Mouse (Mus musculus): ENCODE data around the gene E4f1. TPM values are rescaled to one million over a fixed set of nuclear protein-coding genes. Genes with fewer than 3 reads are reported as not detected.

The E4f1 gene
- polyA plus RNA-seq, 1 experiment from 2014 or later, result 44.4 TPM

- Histone ChIP-seq H3K9ac (peak overlapping the region; percentile 91), H3K9me3 (no peaks in the 10 kb centered on the region), H3K4me3 (peak overlapping the region; percentile 76), H3K36me3 (peaks cover 28% of the 10 kb centered on the region), H3K27me3 (no peaks in the 10 kb centered on the region), H3K4me2 (peak overlapping the region; percentile 71), H3K27ac (no peak overlapping the region), H3K4me1 (peaks cover 24% of the 10 kb centered on the region)
- no peak for ATAC-seq (ENCODE audit: insufficient number of reproducible peaks, insufficient read depth, low FRiP score, low TSS enrichment, low read depth)
- WGBS, result 21% methylated on average over 1 of the region's 1 CpGs
Observed at GRCm38 (mm10) chr17:24479431-24479830, 9.3 kb upstream of the E4f1 start.

DNA sequence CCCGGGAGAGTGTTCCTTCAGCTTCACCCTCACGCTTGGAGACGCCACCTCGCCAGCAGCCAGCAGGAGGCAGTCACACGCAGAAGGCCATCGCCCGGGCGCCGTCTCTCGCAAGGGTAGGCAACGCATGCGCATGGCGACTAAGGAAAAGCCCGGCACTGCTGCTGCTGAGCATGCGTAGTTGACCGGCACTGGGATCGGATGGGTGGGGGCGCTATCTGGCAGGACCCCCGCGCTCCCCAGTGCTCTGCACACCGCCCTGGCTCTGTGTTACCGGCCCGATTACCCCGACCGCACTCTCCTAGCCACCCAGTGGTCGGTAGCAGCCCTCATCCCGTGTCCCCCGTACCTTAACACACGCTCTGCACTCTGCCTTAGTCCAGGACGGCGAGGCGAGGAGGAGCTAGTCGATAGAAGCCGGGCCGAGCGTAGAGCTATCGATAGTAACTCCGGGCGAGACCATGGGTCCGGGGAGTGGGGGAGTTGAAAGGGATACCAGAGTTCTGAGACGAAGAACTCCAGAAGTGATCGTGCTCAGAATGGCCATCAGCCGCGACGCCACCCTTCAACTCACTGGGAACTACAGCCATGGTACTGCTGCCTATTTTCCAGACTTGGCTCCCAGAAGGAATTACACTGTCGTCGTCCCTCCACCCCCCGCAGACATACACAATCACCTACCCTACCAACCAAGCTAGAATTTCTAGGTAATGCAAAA is 8.7 kb upstream of the E4f1 start, which contains the start of gene Mlst8:
Mlst8 (minus strand) TSS at position 416 of the 718 bp plus-strand sequence.
- peak within 1 kb of the TSS; percentile 91 for H3K9ac ChIP-seq
- H3K4me3 ChIP-seq, result peak within 1 kb of the TSS; percentile 76
- H3K27ac ChIP-seq, result peak within 1 kb of the TSS; percentile 97
- peaks cover 30% of the 10 kb centered on the region for H3K4me1 ChIP-seq
- H3K36me3 ChIP-seq, result peaks cover 34% of the 10 kb centered on the region
- under 1% methylated on average over 48 of the region's 48 CpGs for WGBS
- peak within 1 kb of the TSS; percentile 71 for H3K4me2 ChIP-seq
- H3K9me3 ChIP-seq, result no peaks in the 10 kb centered on the region
- H3K27me3 ChIP-seq, result no peaks in the 10 kb centered on the region
- ATAC-seq (ENCODE audit: insufficient number of reproducible peaks, insufficient read depth, low FRiP score, low TSS enrichment, low read depth), result peak; percentile 87

DNA sequence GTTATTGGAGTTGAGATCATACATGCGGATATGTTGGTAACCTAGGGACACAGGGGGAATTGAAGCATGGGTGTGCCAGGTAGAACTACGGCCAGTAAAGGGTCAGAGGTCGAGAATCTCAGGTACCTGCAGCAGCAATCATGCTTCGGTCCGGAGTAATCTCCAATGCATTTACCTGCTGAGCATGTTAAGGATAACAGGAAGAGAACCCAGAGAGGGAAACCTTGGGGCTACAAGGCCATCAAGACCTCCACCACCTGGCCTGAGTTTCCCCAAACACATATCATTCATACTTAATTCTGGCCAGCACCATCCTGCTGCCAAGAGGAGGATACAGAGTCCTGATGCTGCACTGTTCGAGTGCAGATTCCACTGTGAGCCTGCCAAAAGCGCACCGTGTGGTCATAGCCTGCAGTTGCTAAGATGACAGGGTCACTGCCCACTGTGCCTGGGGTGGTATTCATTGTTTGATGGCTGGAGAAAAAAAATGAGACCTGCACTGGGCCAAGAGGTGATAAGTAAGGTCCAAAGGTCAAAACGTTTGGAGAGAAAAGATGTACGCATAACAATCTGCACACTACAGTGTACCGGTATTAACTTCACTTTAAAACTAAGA is 8.0 kb upstream of the E4f1 start:
- Histone ChIP-seq H3K4me3 (peak overlapping the region; percentile 76), H3K27ac (no peak overlapping the region)
- WGBS, result 49% methylated on average over 11 of the region's 11 CpGs

GRCm38 (mm10) chr17:24477053-24477984 is 7.2 kb upstream of the E4f1 start:
- Histone ChIP-seq H3K9ac (peak overlapping the region; percentile 91), H3K27ac (no peak overlapping the region), H3K4me3 (peak overlapping the region; percentile 76), H3K4me2 (peak overlapping the region; percentile 71), H3K9me3 (no peaks in the 10 kb centered on the region), H3K4me1 (peaks cover 44% of the 10 kb centered on the region), H3K36me3 (peaks cover 40% of the 10 kb centered on the region), H3K27me3 (no peaks in the 10 kb centered on the region)
- no peak for ATAC-seq (ENCODE audit: insufficient number of reproducible peaks, insufficient read depth, low FRiP score, low TSS enrichment, low read depth)
- WGBS, result 88% methylated on average over 20 of the region's 20 CpGs

More for the DNA sequence above, 8.0 kb upstream of the E4f1 start:
- no peak for ATAC-seq (ENCODE audit: insufficient number of reproducible peaks, insufficient read depth, low FRiP score, low TSS enrichment, low read depth)
- no peaks in the 10 kb centered on the region for H3K9me3 ChIP-seq
- H3K4me2 ChIP-seq, result peak overlapping the region; percentile 71
- peaks cover 37% of the 10 kb centered on the region for H3K4me1 ChIP-seq
- no peaks in the 10 kb centered on the region for H3K27me3 ChIP-seq
- peak overlapping the region; percentile 91 for H3K9ac ChIP-seq
- peaks cover 40% of the 10 kb centered on the region for H3K36me3 ChIP-seq

DNA sequence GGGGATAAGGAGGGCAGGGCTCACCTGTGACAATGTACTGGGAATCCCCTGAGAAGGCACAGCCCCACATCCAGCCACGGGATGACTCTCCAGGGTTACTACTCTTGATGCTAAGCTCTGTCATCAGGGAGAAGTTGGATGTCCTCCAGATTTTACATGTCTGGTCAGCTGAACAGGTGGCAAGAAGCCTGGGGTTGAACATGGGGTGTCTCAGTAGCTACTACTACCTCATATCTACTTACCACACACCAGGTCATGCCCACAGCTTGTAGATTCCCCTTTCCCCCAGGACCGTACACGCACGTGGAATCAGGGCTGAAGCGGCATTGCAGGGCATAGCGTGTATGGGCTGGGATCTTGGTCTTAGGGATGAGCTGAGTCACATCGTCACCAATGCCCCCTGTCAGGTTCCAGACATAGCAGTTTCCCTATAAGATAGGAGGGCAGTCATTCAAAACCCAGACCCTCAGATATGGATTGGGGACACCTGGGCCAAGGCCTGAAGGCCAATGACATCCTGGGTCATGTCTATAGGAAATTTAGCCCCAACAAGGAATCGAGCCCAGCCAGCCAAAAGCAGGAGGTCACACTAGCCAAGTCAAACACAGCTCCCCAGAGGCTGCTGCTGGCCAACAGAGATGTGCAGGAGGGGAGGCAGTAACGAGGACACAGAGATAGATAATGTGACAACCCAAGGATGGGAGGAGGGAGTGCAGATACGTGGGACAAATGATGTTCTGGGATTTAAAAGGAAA is 6.1 kb upstream of the E4f1 start:
- Histone ChIP-seq H3K4me1 (peaks cover 56% of the 10 kb centered on the region), H3K9ac (no peak overlapping the region), H3K9me3 (no peaks in the 10 kb centered on the region), H3K4me3 (no peak overlapping the region), H3K27me3 (no peaks in the 10 kb centered on the region), H3K4me2 (no peak overlapping the region), H3K36me3 (peaks cover 40% of the 10 kb centered on the region), H3K27ac (no peak overlapping the region)
- ATAC-seq (ENCODE audit: insufficient number of reproducible peaks, insufficient read depth, low FRiP score, low TSS enrichment, low read depth), result no peak
- 93% methylated on average over 10 of the region's 10 CpGs for WGBS

DNA sequence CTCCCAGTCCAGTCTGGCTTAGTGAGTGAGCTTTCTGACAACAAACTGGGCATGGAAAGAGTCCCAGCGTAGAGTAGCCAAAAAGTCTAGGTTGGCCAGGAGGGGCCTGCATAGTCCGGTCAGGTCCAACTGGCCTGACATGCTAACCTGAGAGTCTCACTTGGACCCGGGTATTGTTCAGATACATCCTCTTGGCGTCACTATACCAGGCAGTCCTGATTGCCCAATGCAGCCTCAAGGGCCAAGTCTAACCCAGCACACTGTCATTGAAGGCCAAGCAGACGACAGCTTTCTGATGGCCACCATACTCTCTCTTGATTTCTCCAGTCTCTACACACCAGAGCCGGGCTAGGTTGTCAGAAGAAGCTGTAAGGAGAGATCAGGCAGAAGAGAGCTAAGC is 5.5 kb upstream of the E4f1 start:
- 89% methylated on average over 6 of the region's 6 CpGs for WGBS
- no peak for ATAC-seq (ENCODE audit: insufficient number of reproducible peaks, insufficient read depth, low FRiP score, low TSS enrichment, low read depth)

DNA sequence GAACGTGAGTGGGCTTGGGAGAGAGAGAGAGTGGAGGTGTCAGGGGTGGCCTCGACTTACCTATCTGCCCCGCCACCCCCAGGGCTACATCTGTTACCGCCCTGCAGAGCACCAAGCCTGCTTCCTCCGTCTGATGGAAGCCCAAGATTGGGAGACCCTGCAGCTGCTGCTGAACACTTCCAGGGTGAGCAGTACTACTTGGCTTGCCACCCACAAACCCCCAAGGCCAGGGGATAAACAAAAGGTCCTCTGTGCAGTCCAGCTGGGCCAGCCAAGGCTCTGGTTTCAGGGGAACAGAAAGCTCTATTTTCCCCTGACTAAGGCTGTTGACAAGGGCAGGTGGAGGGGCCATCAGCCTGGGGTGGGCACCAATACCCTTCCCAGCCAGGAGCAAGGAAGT is 4.4 kb upstream of the E4f1 start:
- Histone ChIP-seq H3K4me2 (no peak overlapping the region), H3K9ac (no peak overlapping the region), H3K27ac (no peak overlapping the region; the same call in 1 of the 2 replicates), H3K4me3 (no peak overlapping the region), H3K36me3 (peaks cover 40% of the 10 kb centered on the region), H3K9me3 (no peaks in the 10 kb centered on the region), H3K4me1 (peaks cover 53% of the 10 kb centered on the region), H3K27me3 (no peaks in the 10 kb centered on the region)
- 57% methylated on average over 5 of the region's 5 CpGs for WGBS
- no peak for ATAC-seq (ENCODE audit: insufficient number of reproducible peaks, insufficient read depth, low FRiP score, low TSS enrichment, low read depth)

More for the DNA sequence above, 5.5 kb upstream of the E4f1 start:
- Histone ChIP-seq H3K9me3 (no peaks in the 10 kb centered on the region), H3K27me3 (no peaks in the 10 kb centered on the region), H3K4me3 (no peak overlapping the region), H3K4me2 (no peak overlapping the region), H3K9ac (no peak overlapping the region), H3K4me1 (peaks cover 62% of the 10 kb centered on the region), H3K27ac (no peak overlapping the region), H3K36me3 (peaks cover 40% of the 10 kb centered on the region)

DNA sequence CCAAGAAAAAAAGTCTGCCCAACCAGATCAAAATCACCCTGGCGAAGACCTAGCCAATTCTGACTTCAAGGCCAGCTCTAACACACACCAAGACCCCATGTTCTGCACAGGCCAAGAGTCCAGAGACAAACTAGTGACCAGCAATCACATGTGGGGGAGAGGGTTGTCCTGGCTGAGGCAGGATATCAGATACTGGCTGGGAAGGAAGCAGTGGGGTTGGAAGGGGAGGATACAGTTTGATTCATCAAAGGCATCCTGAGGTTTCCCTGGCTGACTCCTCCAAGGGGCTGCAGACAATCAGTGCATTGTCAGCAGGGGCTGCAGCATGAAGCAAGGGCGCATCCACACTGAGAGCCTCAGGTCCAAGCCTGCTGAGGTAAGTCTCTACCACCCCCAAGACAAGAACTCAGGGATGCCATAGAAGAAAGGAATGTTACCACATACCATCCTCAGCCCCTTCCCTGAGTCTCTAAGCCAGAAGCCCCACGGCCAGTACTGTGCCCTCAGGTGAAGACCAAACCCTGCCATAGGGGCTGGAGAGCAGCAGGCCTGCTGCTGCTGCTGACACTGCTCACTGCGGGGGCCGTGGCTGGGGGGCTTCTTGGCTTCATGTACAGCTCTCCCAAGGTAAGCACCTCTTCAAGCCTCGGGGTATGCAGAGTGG is 3.6 kb upstream of the E4f1 start, which contains the start of gene Bricd5:
Bricd5 (plus strand) TSS at position 273 of the 664 bp plus-strand sequence.
- Histone ChIP-seq H3K4me3 (peak within 1 kb of the TSS; percentile 9; the same call in 1 of the 2 replicates), H3K4me2 (peak within 1 kb of the TSS; percentile 99), H3K9me3 (no peaks in the 10 kb centered on the region)

DNA sequence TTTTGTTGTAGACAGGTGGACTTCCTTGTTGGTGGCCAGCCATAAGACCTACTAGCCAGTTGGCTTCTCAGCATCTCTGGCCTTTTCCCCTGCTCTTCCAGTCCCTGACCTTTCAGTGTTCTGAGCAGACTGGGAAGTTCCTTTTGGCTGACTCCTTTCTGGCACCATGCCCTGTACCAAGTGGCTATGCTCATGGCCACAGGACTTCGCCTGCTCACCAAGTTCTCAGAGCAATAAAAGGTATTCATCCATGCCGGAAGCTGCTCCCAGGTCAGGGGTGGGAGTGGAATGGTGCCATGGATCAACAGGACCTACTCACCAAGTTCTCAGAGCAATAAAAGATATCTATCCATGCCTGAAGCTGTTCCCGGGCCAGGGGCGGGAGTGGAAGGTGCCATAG is 2.4 kb upstream of the E4f1 start:
- H3K27me3 ChIP-seq, result no peaks in the 10 kb centered on the region
- H3K4me3 ChIP-seq, result peak overlapping the region; percentile 86
- peak overlapping the region; percentile 91 for H3K9ac ChIP-seq
- H3K36me3 ChIP-seq, result peaks cover 40% of the 10 kb centered on the region
- peak overlapping the region; percentile 99 for H3K4me2 ChIP-seq
- H3K27ac ChIP-seq, result no peak overlapping the region
- no peak for ATAC-seq (ENCODE audit: insufficient number of reproducible peaks, insufficient read depth, low FRiP score, low TSS enrichment, low read depth)
- no peaks in the 10 kb centered on the region for H3K9me3 ChIP-seq
- 89% methylated on average over 4 of the region's 4 CpGs for WGBS
- peaks cover 45% of the 10 kb centered on the region for H3K4me1 ChIP-seq

More for the DNA sequence above, 3.6 kb upstream of the E4f1 start, which contains the start of gene Bricd5:
- ATAC-seq (ENCODE audit: insufficient number of reproducible peaks, insufficient read depth, low FRiP score, low TSS enrichment, low read depth), result no peak
- Histone ChIP-seq H3K4me1 (peaks cover 53% of the 10 kb centered on the region), H3K27me3 (no peaks in the 10 kb centered on the region), H3K27ac (peak within 1 kb of the TSS; percentile 51; the same call in 1 of the 2 replicates), H3K9ac (0 out of 2 replicates have a peak within 1 kb of the TSS, but pooled peaks have one; percentile 91), H3K36me3 (peaks cover 40% of the 10 kb centered on the region)
- 57% methylated on average over 6 of the region's 6 CpGs for WGBS
